Mouse (Mus musculus) megakaryocyte, embryonic 14.5 days (primary cell): ENCODE measurements around the gene Maco1. TPM values are rescaled to one million over a fixed set of nuclear protein-coding genes. Genes with fewer than 3 reads are reported as not detected.

Source experiments
- H3K27me3 ChIP-seq: replicated peaks from 2 replicates; pipeline ENCODE3; 2012; ENCODE audit warnings: inconsistent platforms
- H3K36me3 ChIP-seq: replicated peaks from 2 replicates; pipeline ENCODE3; 2012; ENCODE audit warnings: low read length, inconsistent platforms, mixed read lengths
- H3K4me1 ChIP-seq: 2 replicates; pipeline ENCODE4 v1.6.1; 2012; ENCODE audit warnings: inconsistent platforms
- H3K4me3 ChIP-seq: replicated peaks from 2 replicates; pipeline ENCODE3; 2012; ENCODE audit warnings: moderate library complexity, mild to moderate bottlenecking, inconsistent platforms
- H3K9me3 ChIP-seq: 2 replicates; pipeline ENCODE4 v1.6.1; 2012; ENCODE audit warnings: inconsistent platforms
- FLI1 ChIP-seq: IDR thresholded peaks from 2 replicates; pipeline ENCODE4 v1.6.1; 2012; ENCODE audit warnings: low read length, inconsistent platforms, mixed read lengths
- GATA1 ChIP-seq: IDR thresholded peaks from 3 replicates; pipeline ENCODE4 v1.6.1; 2012; ENCODE audit warnings: mixed read lengths, low read length, inconsistent platforms, borderline replicate concordance
- polyA plus RNA-seq: library from polyadenylated mRNA; stranded (reverse); fragments of >175 nt; gene quantifications from 2 replicates; pipeline ENCODE4 v1.2.3, GENCODE M21; 2012; ENCODE audit warnings: low replicate concordance; ENCODE audit not compliant: insufficient read depth

The Maco1 gene
- polyA plus RNA-seq, 1 experiment: 6.0 TPM

- H3K4me1 ChIP-seq: peaks cover 28% of the 10 kb centered on the region
- TF ChIP-seq FLI1 (no peak), GATA1 (no peak)
- no peaks in the 10 kb centered on the region for H3K9me3 ChIP-seq
- peaks cover 47% of the 10 kb centered on the region for H3K27me3 ChIP-seq
- H3K4me3 ChIP-seq: no peak overlapping the region
- no peaks in the 10 kb centered on the region for H3K36me3 ChIP-seq
Observed at GRCm38 (mm10) chr4:134871950-134872349, 18.8 kb upstream of the Maco1 start.

GRCm38 (mm10) chr4:134871477-134871876 is 18.3 kb upstream of the Maco1 start:
- no peak overlapping the region for H3K4me3 ChIP-seq
- TF ChIP-seq GATA1: no peak
- H3K36me3 ChIP-seq: no peaks in the 10 kb centered on the region
- H3K4me1 ChIP-seq: peaks cover 28% of the 10 kb centered on the region
- peaks cover 47% of the 10 kb centered on the region for H3K27me3 ChIP-seq
- no peaks in the 10 kb centered on the region for H3K9me3 ChIP-seq

- TF ChIP-seq FLI1 (no peak), GATA1 (no peak)
- Histone ChIP-seq H3K4me1 (peaks cover 37% of the 10 kb centered on the region), H3K9me3 (no peaks in the 10 kb centered on the region), H3K27me3 (peaks cover 57% of the 10 kb centered on the region), H3K4me3 (no peak overlapping the region), H3K36me3 (no peaks in the 10 kb centered on the region)
Observed at GRCm38 (mm10) chr4:134869815-134870375, 16.8 kb upstream of the Maco1 start.

GRCm38 (mm10) chr4:134869068-134869730 is 16.1 kb upstream of the Maco1 start:
- peaks cover 42% of the 10 kb centered on the region for H3K4me1 ChIP-seq
- no peak overlapping the region for H3K4me3 ChIP-seq

GRCm38 (mm10) chr4:134868490-134868889 is 15.3 kb upstream of the Maco1 start:
- Histone ChIP-seq H3K9me3 (no peaks in the 10 kb centered on the region), H3K4me3 (no peak overlapping the region)

More at GRCm38 (mm10) chr4:134869068-134869730, 16.1 kb upstream of the Maco1 start:
- no peak for TF ChIP-seq GATA1
- TF ChIP-seq FLI1: no peak
- H3K27me3 ChIP-seq: peaks cover 64% of the 10 kb centered on the region
- H3K36me3 ChIP-seq: no peaks in the 10 kb centered on the region
- no peaks in the 10 kb centered on the region for H3K9me3 ChIP-seq

GRCm38 (mm10) chr4:134868065-134868464 is 14.9 kb upstream of the Maco1 start:
- no peak for TF ChIP-seq FLI1
- no peak for TF ChIP-seq GATA1
- H3K4me3 ChIP-seq: no peak overlapping the region
- H3K9me3 ChIP-seq: no peaks in the 10 kb centered on the region
- peaks cover 42% of the 10 kb centered on the region for H3K4me1 ChIP-seq
- H3K36me3 ChIP-seq: no peaks in the 10 kb centered on the region
- peaks cover 68% of the 10 kb centered on the region for H3K27me3 ChIP-seq

More at GRCm38 (mm10) chr4:134868490-134868889, 15.3 kb upstream of the Maco1 start:
- H3K27me3 ChIP-seq: peaks cover 66% of the 10 kb centered on the region
- TF ChIP-seq GATA1: no peak
- no peak for TF ChIP-seq FLI1
- H3K36me3 ChIP-seq: no peaks in the 10 kb centered on the region
- H3K4me1 ChIP-seq: peaks cover 42% of the 10 kb centered on the region

- Histone ChIP-seq H3K4me3 (no peak overlapping the region), H3K4me1 (peaks cover 42% of the 10 kb centered on the region), H3K27me3 (peaks cover 70% of the 10 kb centered on the region), H3K36me3 (no peaks in the 10 kb centered on the region), H3K9me3 (no peaks in the 10 kb centered on the region)
- TF ChIP-seq FLI1 (no peak), GATA1 (no peak)
Observed at GRCm38 (mm10) chr4:134867661-134868060, 14.5 kb upstream of the Maco1 start.

GRCm38 (mm10) chr4:134867213-134867612 is 14.1 kb upstream of the Maco1 start:
- Histone ChIP-seq H3K4me3 (no peak overlapping the region), H3K36me3 (no peaks in the 10 kb centered on the region)
- TF ChIP-seq FLI1 (no peak), GATA1 (no peak)

GRCm38 (mm10) chr4:134865789-134866188 is 12.6 kb upstream of the Maco1 start:
- no peaks in the 10 kb centered on the region for H3K9me3 ChIP-seq
- H3K4me3 ChIP-seq: no peak overlapping the region
- H3K36me3 ChIP-seq: no peaks in the 10 kb centered on the region
- TF ChIP-seq FLI1 (no peak), GATA1 (no peak)
- H3K4me1 ChIP-seq: peaks cover 38% of the 10 kb centered on the region
- peaks cover 78% of the 10 kb centered on the region for H3K27me3 ChIP-seq

More at GRCm38 (mm10) chr4:134867213-134867612, 14.1 kb upstream of the Maco1 start:
- no peaks in the 10 kb centered on the region for H3K9me3 ChIP-seq
- peaks cover 73% of the 10 kb centered on the region for H3K27me3 ChIP-seq
- peaks cover 41% of the 10 kb centered on the region for H3K4me1 ChIP-seq

GRCm38 (mm10) chr4:134865340-134865739 is 12.2 kb upstream of the Maco1 start:
- H3K4me1 ChIP-seq: peaks cover 36% of the 10 kb centered on the region
- H3K36me3 ChIP-seq: no peaks in the 10 kb centered on the region
- no peaks in the 10 kb centered on the region for H3K9me3 ChIP-seq
- TF ChIP-seq GATA1 (no peak), FLI1 (no peak)
- H3K4me3 ChIP-seq: no peak overlapping the region
- H3K27me3 ChIP-seq: peaks cover 76% of the 10 kb centered on the region
